Mouse (Mus musculus) embryonic facial prominence, embryonic 12.5 days (tissue): ENCODE data around the gene Fam71e1. TPM values are rescaled to one million over a fixed set of nuclear protein-coding genes. Genes with fewer than 3 reads are reported as not detected.

Experiments used
- ATAC-seq: fragments of 200-750 bp; cut with Nextera tagmentation; 2 replicates; pipeline ENCODE4 v1.8.0; 2017; ENCODE audit not compliant: insufficient number of reproducible peaks, insufficient read depth, low FRiP score, low TSS enrichment
- H3K27ac ChIP-seq: fragments of 300-500 bp; sonication (generic); 2 replicates; pipeline ENCODE4 v1.5.1; 2016; ENCODE audit warnings: mild to moderate bottlenecking
- H3K27me3 ChIP-seq: fragments of 300-500 bp; sonication (generic); 2 replicates; pipeline ENCODE4 v1.6.1; 2016; ENCODE audit warnings: mild to moderate bottlenecking, moderate library complexity
- H3K36me3 ChIP-seq: fragments of 300-500 bp; sonication (generic); 2 replicates; pipeline ENCODE4 v1.6.1; 2016; ENCODE audit warnings: mild to moderate bottlenecking
- H3K4me1 ChIP-seq: fragments of 300-500 bp; sonication (generic); 2 replicates; pipeline ENCODE4 v1.6.1; 2016
- H3K4me2 ChIP-seq: fragments of 300-500 bp; sonication (generic); replicated peaks from 2 replicates; pipeline ENCODE4 v1.6.1; 2016; ENCODE audit warnings: mild to moderate bottlenecking, moderate library complexity
- H3K4me3 ChIP-seq: fragments of 300-500 bp; sonication (generic); 2 replicates; pipeline ENCODE4 v1.5.1; 2016; ENCODE audit warnings: mild to moderate bottlenecking
- H3K9ac ChIP-seq: fragments of 300-500 bp; sonication (generic); 2 replicates; pipeline ENCODE4 v1.6.1; 2016; ENCODE audit warnings: mild to moderate bottlenecking, moderate library complexity
- H3K9me3 ChIP-seq: fragments of 300-500 bp; sonication (generic); 2 replicates; pipeline ENCODE4 v1.6.1; 2016; ENCODE audit warnings: mild to moderate bottlenecking, moderate library complexity
- WGBS: fragments of 180-500 bp; shearing (Covaris S2); methylation state at CpG from one replicate; pipeline ENCODE4 v1.1.7; 2016; 5-methylcytosine and 5-hydroxymethylcytosine counted together
- polyA plus RNA-seq: library from polyadenylated mRNA; unstranded; fragments of >200 nt; fragmentation: Nextera tagmentation; extraction: Ambion mirVana; gene quantifications from 2 replicates; pipeline ENCODE4 v1.2.1, GENCODE M21; 2016

Gene Fam71e1
- polyA plus RNA-seq, 1 experiment from 2014 or later, result 22.5 TPM

GRCm38 (mm10) chr7:44465111-44465510, 31.3 kb upstream of the Fam71e1 start, which contains the start of gene Aspdh:
Aspdh (plus strand) TSS chr7:44465391.
- Histone ChIP-seq H3K4me2 (no peak within 1 kb of the TSS), H3K27me3 (peaks cover 44% of the 10 kb centered on the region), H3K4me1 (peaks cover 16% of the 10 kb centered on the region), H3K9me3 (no peaks in the 10 kb centered on the region), H3K36me3 (peaks cover 19% of the 10 kb centered on the region), H3K4me3 (no peak within 1 kb of the TSS), H3K27ac (no peak within 1 kb of the TSS), H3K9ac (no peak within 1 kb of the TSS; the same call in 1 of the 2 replicates)
- WGBS, result 61% methylated on average over 2 of the region's 2 CpGs
- no peak for ATAC-seq

GRCm38 (mm10) chr7:44466006-44466887, 30.1 kb upstream of the Fam71e1 start:
- peaks cover 22% of the 10 kb centered on the region for H3K36me3 ChIP-seq
- H3K4me3 ChIP-seq, result no peak overlapping the region
- H3K4me2 ChIP-seq, result no peak overlapping the region
- 77% methylated on average over 10 of the region's 10 CpGs for WGBS
- no peak for ATAC-seq
- no peak overlapping the region for H3K9ac ChIP-seq
- no peak overlapping the region for H3K27ac ChIP-seq
- H3K4me1 ChIP-seq, result peaks cover 16% of the 10 kb centered on the region
- peaks cover 33% of the 10 kb centered on the region for H3K27me3 ChIP-seq
- no peaks in the 10 kb centered on the region for H3K9me3 ChIP-seq

DNA sequence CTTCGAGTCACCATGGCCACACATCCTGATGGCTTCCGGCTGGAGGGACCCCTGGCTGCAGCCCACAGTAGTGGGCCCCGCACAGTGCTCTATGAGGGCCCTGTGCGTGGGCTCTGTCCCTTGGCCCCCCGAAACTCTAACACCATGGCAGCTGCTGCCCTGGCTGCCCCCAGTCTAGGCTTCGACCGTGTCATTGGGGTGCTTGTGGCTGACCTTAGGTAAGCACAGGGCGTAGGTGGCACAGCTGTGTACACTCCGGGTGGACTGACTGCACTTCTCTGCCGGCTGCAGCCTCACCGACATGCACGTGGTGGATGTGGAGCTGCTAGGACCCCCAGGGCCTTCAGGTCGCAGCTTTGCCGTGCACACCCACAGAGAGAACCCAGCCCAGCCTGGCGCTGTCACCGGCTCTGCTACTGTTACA, 29.5 kb upstream of the Fam71e1 start:
- Histone ChIP-seq H3K36me3 (peaks cover 16% of the 10 kb centered on the region; the same call in 1 of the 2 replicates), H3K27ac (no peak overlapping the region), H3K9me3 (no peaks in the 10 kb centered on the region), H3K27me3 (peaks cover 26% of the 10 kb centered on the region), H3K4me2 (no peak overlapping the region), H3K9ac (no peak overlapping the region), H3K4me3 (0 out of 2 replicates have a peak overlapping the region, but pooled peaks have one; percentile 64), H3K4me1 (peaks cover 16% of the 10 kb centered on the region)
- 87% methylated on average over 14 of the region's 16 CpGs for WGBS
- no peak for ATAC-seq

- Histone ChIP-seq H3K27ac (peak within 1 kb of the TSS; percentile 61), H3K9ac (peak within 1 kb of the TSS; percentile 65), H3K9me3 (no peaks in the 10 kb centered on the region), H3K4me3 (peak within 1 kb of the TSS; percentile 64), H3K36me3 (0 out of 2 replicates have a peak, but pooled peaks cover 7% of the 10 kb centered on the region), H3K4me1 (peaks cover 11% of the 10 kb centered on the region), H3K4me2 (peak within 1 kb of the TSS; percentile 71), H3K27me3 (peaks cover 16% of the 10 kb centered on the region)
- peak; percentile 94 for ATAC-seq
- WGBS, result under 1% methylated on average over 42 of the region's 42 CpGs
Measured at GRCm38 (mm10) chr7:44467811-44468411, 28.5 kb upstream of the Fam71e1 start, which contains the start of gene Josd2. Josd2 (plus strand) TSS chr7:44467980.

DNA sequence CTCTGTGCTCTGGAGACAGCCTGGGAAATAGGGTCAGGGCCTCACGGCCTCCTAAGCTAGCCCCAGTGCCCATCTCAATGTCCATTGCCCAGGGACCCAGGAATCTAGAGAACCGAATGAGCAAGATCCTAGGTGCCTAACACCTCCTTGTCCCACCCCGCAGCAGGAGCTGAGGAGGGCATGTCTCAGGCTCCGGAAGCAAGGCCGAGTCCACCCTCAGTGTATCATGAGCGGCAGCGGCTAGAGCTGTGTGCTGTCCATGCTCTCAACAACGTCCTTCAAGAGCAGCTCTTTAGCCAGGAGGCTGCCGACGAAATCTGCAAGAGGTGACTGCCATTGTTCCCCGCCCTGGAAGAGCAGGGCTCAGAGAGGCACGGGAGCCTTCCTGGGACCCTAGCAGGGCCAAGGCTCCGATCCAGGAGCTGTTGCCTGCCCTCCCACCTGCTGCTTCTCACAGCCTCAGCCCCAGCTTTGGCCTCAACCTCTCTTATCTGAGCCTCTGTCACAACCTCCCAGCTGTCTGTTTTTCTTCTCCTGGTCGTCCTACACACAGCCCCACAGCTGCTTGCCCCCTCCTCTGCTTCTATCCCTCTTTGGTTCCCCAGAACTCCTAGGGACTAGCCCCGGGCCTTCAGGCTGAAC, 27.6 kb upstream of the Fam71e1 start:
- Histone ChIP-seq H3K36me3 (0 out of 2 replicates have a peak, but pooled peaks cover 7% of the 10 kb centered on the region), H3K4me1 (peaks cover 11% of the 10 kb centered on the region), H3K9me3 (no peaks in the 10 kb centered on the region), H3K27ac (0 out of 2 replicates have a peak overlapping the region, but pooled peaks have one; percentile 41), H3K27me3 (peaks cover 13% of the 10 kb centered on the region), H3K4me2 (peak overlapping the region; percentile 71), H3K4me3 (peak overlapping the region; percentile 64), H3K9ac (peak overlapping the region; percentile 65)
- ATAC-seq, result no peak
- 69% methylated on average over 15 of the region's 15 CpGs for WGBS

GRCm38 (mm10) chr7:44469677-44470675, 26.4 kb upstream of the Fam71e1 start:
- H3K4me1 ChIP-seq, result peaks cover 20% of the 10 kb centered on the region
- H3K27ac ChIP-seq, result no peak overlapping the region
- H3K9ac ChIP-seq, result peak overlapping the region; percentile 20; the same call in 1 of the 2 replicates

DNA sequence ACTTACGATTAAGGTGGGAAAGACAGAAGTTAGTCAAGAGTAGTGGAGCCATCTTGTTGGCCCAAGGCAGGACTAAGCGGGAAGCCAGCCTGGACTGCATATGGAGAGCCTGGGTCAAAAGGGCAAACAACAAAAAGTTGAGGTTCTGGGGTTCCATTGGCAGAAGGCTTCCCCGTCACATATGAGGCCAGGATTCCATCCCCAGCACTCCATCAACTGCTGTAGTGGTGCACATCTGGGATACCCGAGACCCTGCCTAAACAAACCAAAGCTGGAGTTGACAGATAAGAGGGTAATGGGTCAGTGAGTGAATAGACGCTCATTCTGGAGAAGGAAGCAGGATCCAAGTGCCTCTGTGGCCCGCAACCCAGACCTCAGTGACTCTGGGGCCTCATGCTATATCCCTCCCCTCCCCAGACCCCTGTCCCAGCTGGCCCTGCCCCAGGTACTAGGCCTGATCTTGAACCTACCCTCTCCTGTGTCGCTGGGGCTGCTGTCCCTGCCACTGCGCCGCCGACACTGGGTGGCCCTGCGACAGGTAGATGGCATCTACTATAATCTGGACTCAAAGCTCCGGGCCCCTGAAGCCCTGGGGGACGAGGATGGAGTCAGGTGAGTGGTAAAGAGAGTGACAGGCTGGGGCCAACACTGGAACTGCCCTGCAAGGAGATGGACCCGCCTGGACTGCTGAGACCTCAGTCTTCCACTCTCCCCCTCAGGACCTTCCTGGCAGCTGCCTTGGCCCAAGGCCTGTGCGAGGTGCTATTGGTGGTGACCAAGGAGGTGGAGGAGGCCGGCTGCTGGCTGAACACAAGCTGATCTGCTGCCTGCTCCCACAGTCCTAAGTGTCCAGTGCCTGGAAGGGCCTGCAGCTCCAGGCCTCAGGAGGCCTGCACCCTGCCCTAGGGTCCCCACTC, 25.4 kb upstream of the Fam71e1 start:
- no peak overlapping the region for H3K9ac ChIP-seq
- no peak for ATAC-seq
- H3K36me3 ChIP-seq, result 0 out of 2 replicates have a peak, but pooled peaks cover 7% of the 10 kb centered on the region
- H3K4me3 ChIP-seq, result no peak overlapping the region
- peaks cover 20% of the 10 kb centered on the region for H3K4me1 ChIP-seq
- no peak overlapping the region for H3K27ac ChIP-seq
- no peaks in the 10 kb centered on the region for H3K9me3 ChIP-seq
- H3K4me2 ChIP-seq, result no peak overlapping the region
- 83% methylated on average over 16 of the region's 16 CpGs for WGBS
- H3K27me3 ChIP-seq, result peaks cover 25% of the 10 kb centered on the region

More at GRCm38 (mm10) chr7:44469677-44470675, 26.4 kb upstream of the Fam71e1 start:
- Histone ChIP-seq H3K27me3 (peaks cover 15% of the 10 kb centered on the region), H3K4me2 (no peak overlapping the region), H3K4me3 (no peak overlapping the region), H3K9me3 (no peaks in the 10 kb centered on the region), H3K36me3 (0 out of 2 replicates have a peak, but pooled peaks cover 7% of the 10 kb centered on the region)
- 90% methylated on average over 16 of the region's 16 CpGs for WGBS
- no peak for ATAC-seq

DNA sequence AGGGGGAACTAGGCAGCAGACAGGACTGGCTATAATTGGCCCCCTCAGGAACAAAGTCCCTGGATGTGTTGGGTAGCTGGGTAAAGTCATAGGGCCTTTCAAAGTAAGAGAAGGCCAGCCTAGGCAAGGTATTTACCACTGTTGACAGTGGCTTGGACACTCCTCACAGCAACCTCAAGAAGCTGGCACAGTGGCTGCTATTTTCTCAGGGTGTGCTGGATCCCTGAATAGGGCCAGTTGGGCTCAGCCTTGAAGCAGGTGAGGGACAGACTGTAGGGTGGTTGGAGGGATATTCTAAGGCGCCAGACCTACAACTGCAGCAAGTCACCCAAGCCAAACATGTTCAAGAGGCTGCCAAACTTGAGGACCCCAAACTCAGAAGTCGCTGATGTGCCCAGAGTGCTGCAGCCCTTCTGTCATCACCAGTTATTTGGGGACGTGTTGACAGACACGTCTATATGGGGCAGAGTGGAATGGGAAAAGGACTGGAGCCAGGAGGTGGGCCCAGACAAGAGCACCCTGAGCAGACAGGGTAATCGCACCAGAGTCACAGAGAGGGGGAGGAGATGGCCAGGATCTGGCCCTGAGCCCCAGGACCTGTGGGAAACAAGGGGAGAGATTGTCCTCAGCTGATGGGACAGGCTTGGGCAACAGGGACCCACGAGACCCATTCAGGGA, 24.4 kb upstream of the Fam71e1 start:
- 0 out of 2 replicates have a peak, but pooled peaks cover 7% of the 10 kb centered on the region for H3K36me3 ChIP-seq
- H3K9me3 ChIP-seq, result no peaks in the 10 kb centered on the region
- no peak overlapping the region for H3K4me2 ChIP-seq
- H3K9ac ChIP-seq, result no peak overlapping the region
- H3K4me1 ChIP-seq, result peaks cover 20% of the 10 kb centered on the region
- H3K27ac ChIP-seq, result 0 out of 2 replicates have a peak overlapping the region, but pooled peaks have one; percentile 9
- WGBS, result 35% methylated on average over 6 of the region's 6 CpGs
- H3K27me3 ChIP-seq, result peaks cover 35% of the 10 kb centered on the region
- no peak for ATAC-seq
- H3K4me3 ChIP-seq, result no peak overlapping the region

GRCm38 (mm10) chr7:44472558-44472885, 23.9 kb upstream of the Fam71e1 start:
- WGBS, result 17% methylated on average over 1 of the region's 1 CpGs
- Histone ChIP-seq H3K4me3 (no peak overlapping the region), H3K27ac (no peak overlapping the region)

More at GRCm38 (mm10) chr7:44472558-44472885, 23.9 kb upstream of the Fam71e1 start:
- no peak overlapping the region for H3K9ac ChIP-seq
- H3K4me1 ChIP-seq, result peaks cover 20% of the 10 kb centered on the region
- ATAC-seq, result no peak
- H3K9me3 ChIP-seq, result no peaks in the 10 kb centered on the region
- no peak overlapping the region for H3K4me2 ChIP-seq
- H3K27me3 ChIP-seq, result peaks cover 40% of the 10 kb centered on the region
- 0 out of 2 replicates have a peak, but pooled peaks cover 7% of the 10 kb centered on the region for H3K36me3 ChIP-seq
